9 mouse cellular contexts compared by ENCODE assay signal in genomic region chr7:107526299-107526698, GRCm38 (mm10). TPM values are rescaled to one million over a fixed set of nuclear protein-coding genes. Genes with fewer than 3 reads are reported as not detected.
DNase-seq lines count a peak whose midpoint lies in the region; ATAC-seq and TF ChIP-seq lines count a peak whose summit lies in the region.
"Had no signal": no experiment of that assay in that cellular context is flagged by ENCODE, and none has a peak within 500 bp of the region (broad histone marks: within the 10 kb centered on the region; RNA-seq: fewer than 3 reads in every experiment).

No protein-coding gene starts in this region.

- 4% methylated on average over 1 of the region's 1 CpGs for WGBS in heart, postnatal 0 days
- 2% methylated on average over 1 of the region's 1 CpGs for WGBS in small intestine, adult 2 months

- no peak overlapping the region for H3K27ac ChIP-seq in heart, postnatal 0 days (ENCODE audit: low read depth)
- no peak overlapping the region for H3K27ac ChIP-seq in small intestine, adult 2 months (ENCODE audit: insufficient read depth, low read depth, low read length)
- H3K27ac ChIP-seq: stomach, embryonic 15.5 days had no signal

- no peaks in the 10 kb centered on the region for H3K4me1 ChIP-seq in heart, postnatal 0 days (ENCODE audit: control insufficient read depth, insufficient read depth)
- no peaks in the 10 kb centered on the region for H3K4me1 ChIP-seq in small intestine, adult 2 months (ENCODE audit: control insufficient read depth, insufficient read depth, insufficient read length, low read length)
- H3K4me1 ChIP-seq: stomach, embryonic 15.5 days had no signal

- no peak overlapping the region for H3K9ac ChIP-seq in heart, postnatal 0 days (replicated peaks; ENCODE audit: low read depth, low read length)
- H3K9ac ChIP-seq: stomach, embryonic 15.5 days had no signal

- H3K4me2 ChIP-seq in heart, postnatal 0 days (ENCODE audit: low read depth, low read length): no peak overlapping the region
- H3K4me2 ChIP-seq: stomach, embryonic 15.5 days had no signal

- no peak for TF ChIP-seq POLR2A in small intestine, adult 2 months (IDR thresholded peaks at IDR 0.05; ENCODE audit: low read depth, low read length)

- no peaks in the 10 kb centered on the region for H3K9me3 ChIP-seq in heart, postnatal 0 days (replicated peaks; ENCODE audit: control insufficient read depth, low read length)
- H3K9me3 ChIP-seq: stomach, embryonic 15.5 days had no signal

- TF ChIP-seq CTCF in heart, postnatal 0 days (IDR thresholded peaks at IDR 0.05; ENCODE audit: low read depth): peak; percentile 69
- peak; percentile 40; the same call in 1 of the 2 replicates for TF ChIP-seq CTCF in small intestine, adult 2 months (IDR thresholded peaks at IDR 0.05; ENCODE audit: extremely low read depth, insufficient read length, insufficient replicate concordance, low read depth, low read length)

- peak; percentile 17 for DNase-seq in heart, postnatal 0 days (ENCODE audit: low spot score)
- DNase-seq in heart, adult 11 months: no peak
- peak; percentile 68 for DNase-seq in MN1 (ENCODE audit: low spot score)
- DNase-seq in cerebellum, postnatal 36 days: peak; percentile 76 to 85
- peak; percentile 31 to 72 for DNase-seq in layer of hippocampus, postnatal 14 days (ENCODE audit: low spot score in 2 of 2)

- H3K27me3 ChIP-seq in heart, postnatal 0 days (ENCODE audit: control insufficient read depth, insufficient read depth, low read length): peaks cover 3% of the 10 kb centered on the region; the same call in 1 of the 2 replicates
- no peaks in the 10 kb centered on the region for H3K27me3 ChIP-seq in small intestine, adult 2 months (ENCODE audit: control insufficient read depth, insufficient read depth, low read length)
- H3K27me3 ChIP-seq: stomach, embryonic 15.5 days had no signal

- H3K36me3 ChIP-seq in heart, postnatal 0 days (replicated peaks; ENCODE audit: control insufficient read depth, insufficient read depth, low read length): no peaks in the 10 kb centered on the region
- H3K36me3 ChIP-seq in small intestine, adult 2 months (ENCODE audit: control insufficient read depth, insufficient read depth, low read length): no peaks in the 10 kb centered on the region
- H3K36me3 ChIP-seq: stomach, embryonic 15.5 days had no signal

- ATAC-seq in heart, postnatal 0 days (ENCODE audit: insufficient read depth, low read depth): no peak
- peak; percentile 84 for ATAC-seq in granulocyte monocyte progenitor cell, adult 5-6 weeks (replicated peaks; ENCODE audit: poor library complexity, severe bottlenecking)
- ATAC-seq in megakaryocyte progenitor cell, adult 5-6 weeks (replicated peaks; ENCODE audit: poor library complexity): peak; percentile 89

- TF ChIP-seq EP300 in heart, postnatal 0 days (IDR thresholded peaks at IDR 0.05; ENCODE audit: low read depth): no peak

- no peak overlapping the region for H3K4me3 ChIP-seq in heart, postnatal 0 days (ENCODE audit: low read depth, low read length)
- no peak overlapping the region for H3K4me3 ChIP-seq in small intestine, adult 2 months (ENCODE audit: low read depth, low read length)
- H3K4me3 ChIP-seq: stomach, embryonic 15.5 days had no signal

RNA-seq across cellular contexts. Expression of gene Olfml1, which starts 40.9 kb away (rescaled TPM):
- total RNA-seq in heart, postnatal 0 days (2014; rRNA removed; ENCODE audit: low replicate concordance): 2.9 and 9.0 TPM in 2 replicates
- polyA plus RNA-seq in heart, postnatal 0 days (2015; fragmentation: Nextera tagmentation; extraction: Ambion mirVana): 4.7 and 5.1 TPM in 2 replicates
- not detected in 2 replicates for total RNA-seq in granulocyte monocyte progenitor cell, adult 5-6 weeks (2014; fragmentation: Nextera tagmentation)
- total RNA-seq in granulocyte monocyte progenitor cell, adult 5-6 weeks (2017): not detected in 2 replicates
- 10 to 100 TPM in 1 of 2 experiments, 1 to 10 TPM in 1; 9.2 to 10.3 TPM for total RNA-seq in layer of hippocampus, postnatal 14 days (2021)
- not detected in 2 replicates for total RNA-seq in megakaryocyte progenitor cell, adult 5-6 weeks (2015)
- total RNA-seq in megakaryocyte progenitor cell, adult 5-6 weeks (2017): 0.41 TPM in 1 of 2 replicates, not detected in the other
- 0.57 and 0.81 TPM in 2 replicates for polyA plus RNA-seq in small intestine, adult 2 months (2012; rRNA removed)
